Mouse (Mus musculus): ENCODE results near the gene Xxylt1. TPM values are rescaled to one million over a fixed set of nuclear protein-coding genes. Genes with fewer than 3 reads are reported as not detected.

The Xxylt1 gene
- polyA plus RNA-seq, 1 experiment from 2014 or later, result 9.7 TPM

GRCm38 (mm10) chr16:31066344-31067098 is 14.7 kb downstream of the Xxylt1 start:
- ATAC-seq, result no peak
- 70% methylated on average over 15 of the region's 15 CpGs for WGBS
- Histone ChIP-seq H3K9ac (replicated peaks; ENCODE audit: low read depth, low read length) (no peak overlapping the region), H3K4me2 (ENCODE audit: low read length) (no peak overlapping the region), H3K4me1 (replicated peaks; ENCODE audit: control insufficient read depth, insufficient read depth, low read length) (peaks cover 12% of the 10 kb centered on the region), H3K36me3 (ENCODE audit: control insufficient read depth, insufficient read depth) (no peaks in the 10 kb centered on the region), H3K9me3 (ENCODE audit: control insufficient read depth, low read length) (no peaks in the 10 kb centered on the region), H3K27me3 (replicated peaks; ENCODE audit: control insufficient read depth, insufficient read depth, low read length) (no peaks in the 10 kb centered on the region), H3K4me3 (replicated peaks; ENCODE audit: low read length) (no peak overlapping the region), H3K27ac (ENCODE audit: low read length) (no peak overlapping the region)

- H3K27me3 ChIP-seq (replicated peaks; ENCODE audit: control insufficient read depth, insufficient read depth, low read length), result no peaks in the 10 kb centered on the region
- H3K4me1 ChIP-seq (replicated peaks; ENCODE audit: control insufficient read depth, insufficient read depth, low read length), result 0 out of 2 replicates have a peak, but pooled peaks cover 3% of the 10 kb centered on the region
- no peak overlapping the region for H3K4me2 ChIP-seq (ENCODE audit: low read length)
- H3K9ac ChIP-seq (replicated peaks; ENCODE audit: low read depth, low read length), result no peak overlapping the region
- H3K9me3 ChIP-seq (ENCODE audit: control insufficient read depth, low read length), result no peaks in the 10 kb centered on the region
- 93% methylated on average over 6 of the region's 6 CpGs for WGBS
- no peak for ATAC-seq
- no peak overlapping the region for H3K27ac ChIP-seq (ENCODE audit: low read length)
- no peaks in the 10 kb centered on the region for H3K36me3 ChIP-seq (ENCODE audit: control insufficient read depth, insufficient read depth)
- H3K4me3 ChIP-seq (replicated peaks; ENCODE audit: low read length), result no peak overlapping the region
Observed at GRCm38 (mm10) chr16:31064782-31065181, 16.4 kb downstream of the Xxylt1 start.

GRCm38 (mm10) chr16:31062918-31063317 is 18.3 kb downstream of the Xxylt1 start:
- H3K4me3 ChIP-seq (replicated peaks; ENCODE audit: low read length), result no peak overlapping the region
- H3K9ac ChIP-seq (replicated peaks; ENCODE audit: low read depth, low read length), result no peak overlapping the region
- no peaks in the 10 kb centered on the region for H3K27me3 ChIP-seq (replicated peaks; ENCODE audit: control insufficient read depth, insufficient read depth, low read length)
- H3K4me2 ChIP-seq (ENCODE audit: low read length), result no peak overlapping the region
- H3K9me3 ChIP-seq (ENCODE audit: control insufficient read depth, low read length), result no peaks in the 10 kb centered on the region
- H3K27ac ChIP-seq (ENCODE audit: low read length), result no peak overlapping the region
- ATAC-seq, result no peak
- 80% methylated on average over 3 of the region's 3 CpGs for WGBS
- H3K36me3 ChIP-seq (ENCODE audit: control insufficient read depth, insufficient read depth), result no peaks in the 10 kb centered on the region
- 0 out of 2 replicates have a peak, but pooled peaks cover under 1% of the 10 kb centered on the region for H3K4me1 ChIP-seq (replicated peaks; ENCODE audit: control insufficient read depth, insufficient read depth, low read length)

GRCm38 (mm10) chr16:31061246-31061880 is 19.9 kb downstream of the Xxylt1 start:
- no peaks in the 10 kb centered on the region for H3K27me3 ChIP-seq (replicated peaks; ENCODE audit: control insufficient read depth, insufficient read depth, low read length)
- no peak overlapping the region for H3K4me2 ChIP-seq (ENCODE audit: low read length)
- no peaks in the 10 kb centered on the region for H3K36me3 ChIP-seq (ENCODE audit: control insufficient read depth, insufficient read depth)
- H3K9me3 ChIP-seq (ENCODE audit: control insufficient read depth, low read length), result no peaks in the 10 kb centered on the region
- H3K27ac ChIP-seq (ENCODE audit: low read length), result no peak overlapping the region
- H3K4me1 ChIP-seq (replicated peaks; ENCODE audit: control insufficient read depth, insufficient read depth, low read length), result no peaks in the 10 kb centered on the region
- WGBS, result 71% methylated on average over 11 of the region's 11 CpGs
- H3K4me3 ChIP-seq (replicated peaks; ENCODE audit: low read length), result no peak overlapping the region
- H3K9ac ChIP-seq (replicated peaks; ENCODE audit: low read depth, low read length), result no peak overlapping the region
- no peak for ATAC-seq

- Histone ChIP-seq H3K4me3 (replicated peaks; ENCODE audit: low read length) (no peak overlapping the region), H3K27me3 (replicated peaks; ENCODE audit: control insufficient read depth, insufficient read depth, low read length) (no peaks in the 10 kb centered on the region), H3K9ac (replicated peaks; ENCODE audit: low read depth, low read length) (no peak overlapping the region), H3K27ac (ENCODE audit: low read length) (no peak overlapping the region), H3K36me3 (ENCODE audit: control insufficient read depth, insufficient read depth) (no peaks in the 10 kb centered on the region), H3K4me1 (replicated peaks; ENCODE audit: control insufficient read depth, insufficient read depth, low read length) (no peaks in the 10 kb centered on the region), H3K9me3 (ENCODE audit: control insufficient read depth, low read length) (no peaks in the 10 kb centered on the region), H3K4me2 (ENCODE audit: low read length) (no peak overlapping the region)
- WGBS, result 96% methylated on average over 13 of the region's 13 CpGs
- ATAC-seq, result no peak
Observed at GRCm38 (mm10) chr16:31060714-31061113, 20.5 kb downstream of the Xxylt1 start.

- no peak overlapping the region for H3K4me2 ChIP-seq (ENCODE audit: low read length)
- no peak for ATAC-seq
- H3K27ac ChIP-seq (ENCODE audit: low read length), result no peak overlapping the region
- no peaks in the 10 kb centered on the region for H3K36me3 ChIP-seq (ENCODE audit: control insufficient read depth, insufficient read depth)
- H3K9ac ChIP-seq (replicated peaks; ENCODE audit: low read depth, low read length), result no peak overlapping the region
- no peak overlapping the region for H3K4me3 ChIP-seq (replicated peaks; ENCODE audit: low read length)
- H3K4me1 ChIP-seq (replicated peaks; ENCODE audit: control insufficient read depth, insufficient read depth, low read length), result no peaks in the 10 kb centered on the region
- WGBS, result 95% methylated on average over 3 of the region's 3 CpGs
- no peaks in the 10 kb centered on the region for H3K9me3 ChIP-seq (ENCODE audit: control insufficient read depth, low read length)
- H3K27me3 ChIP-seq (replicated peaks; ENCODE audit: control insufficient read depth, insufficient read depth, low read length), result no peaks in the 10 kb centered on the region
Observed at GRCm38 (mm10) chr16:31060226-31060625, 21.0 kb downstream of the Xxylt1 start.

GRCm38 (mm10) chr16:31059730-31060129 is 21.5 kb downstream of the Xxylt1 start:
- no peak for ATAC-seq
- 76% methylated on average over 4 of the region's 4 CpGs for whole genome bisulfite sequencing

GRCm38 (mm10) chr16:31052812-31053211 is 28.4 kb downstream of the Xxylt1 start:
- H3K9me3 ChIP-seq (ENCODE audit: control insufficient read depth, low read length), result no peaks in the 10 kb centered on the region
- H3K27me3 ChIP-seq (replicated peaks; ENCODE audit: control insufficient read depth, insufficient read depth, low read length), result no peaks in the 10 kb centered on the region
- H3K4me3 ChIP-seq (replicated peaks; ENCODE audit: low read length), result no peak overlapping the region
- WGBS, result 87% methylated on average over 6 of the region's 6 CpGs
- H3K9ac ChIP-seq (replicated peaks; ENCODE audit: low read depth, low read length), result 0 out of 2 replicates have a peak overlapping the region, but pooled peaks have one; percentile 10
- H3K4me1 ChIP-seq (replicated peaks; ENCODE audit: control insufficient read depth, insufficient read depth, low read length), result no peaks in the 10 kb centered on the region
- no peak for ATAC-seq
- H3K4me2 ChIP-seq (ENCODE audit: low read length), result no peak overlapping the region
- H3K36me3 ChIP-seq (ENCODE audit: control insufficient read depth, insufficient read depth), result no peaks in the 10 kb centered on the region
- no peak overlapping the region for H3K27ac ChIP-seq (ENCODE audit: low read length)

More at GRCm38 (mm10) chr16:31059730-31060129, 21.5 kb downstream of the Xxylt1 start:
- H3K27ac ChIP-seq (ENCODE audit: low read length), result no peak overlapping the region
- no peaks in the 10 kb centered on the region for H3K27me3 ChIP-seq (replicated peaks; ENCODE audit: control insufficient read depth, insufficient read depth, low read length)
- no peak overlapping the region for H3K4me2 ChIP-seq (ENCODE audit: low read length)
- no peak overlapping the region for H3K4me3 ChIP-seq (replicated peaks; ENCODE audit: low read length)
- H3K9me3 ChIP-seq (ENCODE audit: control insufficient read depth, low read length), result no peaks in the 10 kb centered on the region
- H3K9ac ChIP-seq (replicated peaks; ENCODE audit: low read depth, low read length), result no peak overlapping the region
- no peaks in the 10 kb centered on the region for H3K36me3 ChIP-seq (ENCODE audit: control insufficient read depth, insufficient read depth)
- no peaks in the 10 kb centered on the region for H3K4me1 ChIP-seq (replicated peaks; ENCODE audit: control insufficient read depth, insufficient read depth, low read length)

- H3K4me1 ChIP-seq (replicated peaks; ENCODE audit: control insufficient read depth, insufficient read depth, low read length), result 0 out of 2 replicates have a peak, but pooled peaks cover 3% of the 10 kb centered on the region
- no peak overlapping the region for H3K27ac ChIP-seq (ENCODE audit: low read length)
- H3K4me2 ChIP-seq (ENCODE audit: low read length), result no peak overlapping the region
- no peak overlapping the region for H3K4me3 ChIP-seq (replicated peaks; ENCODE audit: low read length)
- 76% methylated on average over 7 of the region's 7 CpGs for WGBS
- H3K9ac ChIP-seq (replicated peaks; ENCODE audit: low read depth, low read length), result no peak overlapping the region
- no peak for ATAC-seq
- no peaks in the 10 kb centered on the region for H3K9me3 ChIP-seq (ENCODE audit: control insufficient read depth, low read length)
- H3K36me3 ChIP-seq (ENCODE audit: control insufficient read depth, insufficient read depth), result no peaks in the 10 kb centered on the region
- no peaks in the 10 kb centered on the region for H3K27me3 ChIP-seq (replicated peaks; ENCODE audit: control insufficient read depth, insufficient read depth, low read length)
Observed at GRCm38 (mm10) chr16:31052177-31052726, 29.0 kb downstream of the Xxylt1 start.
